Mouse (Mus musculus): ENCODE measurements around the gene Fam83g. TPM values are rescaled to one million over a fixed set of nuclear protein-coding genes. Genes with fewer than 3 reads are reported as not detected.

Gene Fam83g
- polyA plus RNA-seq, 1 experiment = not detected

DNA sequence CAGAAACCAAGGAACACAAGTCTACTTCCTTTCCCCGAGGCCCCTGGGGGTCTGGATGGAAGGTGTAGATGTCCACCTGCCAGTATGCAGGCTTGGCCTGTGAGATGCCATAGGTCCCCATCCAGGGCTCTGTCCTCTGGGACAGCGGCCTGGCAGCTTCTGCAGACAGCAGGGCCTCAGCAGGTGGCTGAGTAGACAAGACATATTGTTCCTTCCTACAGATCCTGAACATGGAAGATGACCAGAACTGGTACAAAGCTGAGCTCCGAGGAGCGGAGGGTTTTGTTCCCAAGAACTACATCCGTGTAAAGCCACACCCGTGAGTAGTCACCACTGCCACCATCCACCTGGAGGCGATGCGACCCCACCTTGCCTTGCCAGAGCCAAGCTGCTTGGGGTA lies 23.9 kb upstream of the Fam83g start:
- no peak overlapping the region for H3K4me3 ChIP-seq
- no peak overlapping the region for H3K4me2 ChIP-seq (ENCODE audit: low read depth)
- no peak overlapping the region for H3ac ChIP-seq (ENCODE audit: control insufficient read depth, insufficient read length)
- peaks cover 10% of the 10 kb centered on the region for H3K27me3 ChIP-seq (ENCODE audit: control insufficient read depth, insufficient read depth, insufficient read length)
- H3K36me3 ChIP-seq (ENCODE audit: control insufficient read depth, insufficient read depth) = no peaks in the 10 kb centered on the region
- no peaks in the 10 kb centered on the region for H3K79me2 ChIP-seq (ENCODE audit: control insufficient read depth, insufficient read depth)
- TF ChIP-seq E2F4 (IDR thresholded peaks at IDR 0.05; ENCODE audit: insufficient read depth) (no peak), POLR2A (IDR thresholded peaks at IDR 0.05; ENCODE audit: insufficient read length, low read depth) (no peak), CEBPB (IDR thresholded peaks at IDR 0.05; ENCODE audit: insufficient read depth, poor library complexity, severe bottlenecking) (no peak), MAX (IDR thresholded peaks at IDR 0.05; ENCODE audit: low read depth) (no peak), USF1 (IDR thresholded peaks at IDR 0.05; ENCODE audit: low read depth) (no peak), MYOG (IDR thresholded peaks at IDR 0.05; ENCODE audit: control insufficient read depth in 1 of 3, insufficient read depth in 1 of 3, insufficient read length in 2 of 3, low read depth in 2 of 3) (no peak), REST (IDR thresholded peaks at IDR 0.05; ENCODE audit: insufficient read depth, insufficient read length) (no peak), POLR2AphosphoS2 (IDR thresholded peaks at IDR 0.05; ENCODE audit: insufficient read length, low read depth) (no peak), TCF12 (IDR thresholded peaks at IDR 0.05; ENCODE audit: insufficient read depth, poor library complexity, severe bottlenecking) (no peak), TCF3 (IDR thresholded peaks at IDR 0.05; ENCODE audit: insufficient read length, low read depth) (no peak), MYOD1 (IDR thresholded peaks at IDR 0.05; ENCODE audit: control insufficient read depth in 1 of 3, insufficient read length in 2 of 3, low read depth in 2 of 3) (no peak), SRF (IDR thresholded peaks at IDR 0.05; ENCODE audit: control insufficient read depth, insufficient read length, low read depth) (no peak)

DNA sequence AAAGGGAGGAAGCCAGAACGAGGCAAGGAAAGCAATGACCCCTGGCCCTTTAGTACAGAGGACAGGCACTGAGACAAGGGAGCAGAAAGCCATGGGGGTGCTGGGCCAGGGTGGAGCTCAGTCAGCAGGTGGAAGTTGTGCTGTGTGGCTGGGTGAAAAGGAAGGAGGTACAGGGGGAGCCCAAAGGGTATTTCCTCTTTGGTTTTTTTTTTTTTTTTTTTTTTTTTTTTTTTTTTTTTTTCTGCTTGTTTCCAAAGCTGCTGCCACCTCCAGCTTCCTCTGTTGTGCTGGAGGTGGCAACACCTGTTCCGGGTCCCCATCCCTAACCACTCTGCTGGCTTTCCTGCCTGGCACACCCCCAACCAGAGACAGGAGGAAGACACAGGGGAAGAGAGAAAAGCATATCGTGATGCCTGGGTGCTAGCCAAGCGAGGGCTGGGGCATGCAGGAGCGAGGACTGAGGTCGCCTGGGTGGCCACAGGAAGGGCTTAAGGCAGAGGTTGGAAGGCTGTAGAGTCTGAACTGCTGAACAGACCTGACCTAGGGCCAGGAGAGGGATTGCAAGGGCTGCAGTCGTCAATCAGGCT lies 23.0 kb upstream of the Fam83g start:
- H3K4me3 ChIP-seq = no peak overlapping the region
- H3K4me2 ChIP-seq (ENCODE audit: low read depth) = no peak overlapping the region

GRCm38 (mm10) chr11:61662189-61662588 lies 21.7 kb upstream of the Fam83g start:
- Histone ChIP-seq H3ac (ENCODE audit: control insufficient read depth, insufficient read length) (no peak overlapping the region), H3K79me2 (ENCODE audit: control insufficient read depth, insufficient read depth) (no peaks in the 10 kb centered on the region), H3K36me3 (ENCODE audit: control insufficient read depth, insufficient read depth) (no peaks in the 10 kb centered on the region), H3K27me3 (ENCODE audit: control insufficient read depth, insufficient read depth, insufficient read length) (peaks cover 10% of the 10 kb centered on the region), H3K4me2 (ENCODE audit: low read depth) (no peak overlapping the region), H3K4me3 (no peak overlapping the region)
- TF ChIP-seq CEBPB (IDR thresholded peaks at IDR 0.05; ENCODE audit: insufficient read depth, poor library complexity, severe bottlenecking) = no peak
- no peak for TF ChIP-seq MAX (IDR thresholded peaks at IDR 0.05; ENCODE audit: low read depth)
- TF ChIP-seq TCF12 (IDR thresholded peaks at IDR 0.05; ENCODE audit: insufficient read depth, poor library complexity, severe bottlenecking) = no peak
- no peak for TF ChIP-seq SRF (IDR thresholded peaks at IDR 0.05; ENCODE audit: control insufficient read depth, insufficient read length, low read depth)
- TF ChIP-seq POLR2A (IDR thresholded peaks at IDR 0.05; ENCODE audit: insufficient read length, low read depth) = no peak
- no peak for TF ChIP-seq USF1 (IDR thresholded peaks at IDR 0.05; ENCODE audit: low read depth)
- TF ChIP-seq TCF3 (IDR thresholded peaks at IDR 0.05; ENCODE audit: insufficient read length, low read depth) = no peak
- TF ChIP-seq MYOG (IDR thresholded peaks at IDR 0.05; ENCODE audit: control insufficient read depth in 1 of 3, insufficient read depth in 1 of 3, insufficient read length in 2 of 3, low read depth in 2 of 3) = no peak
- no peak for TF ChIP-seq MYOD1 (IDR thresholded peaks at IDR 0.05; ENCODE audit: control insufficient read depth in 1 of 3, insufficient read length in 2 of 3, low read depth in 2 of 3)
- TF ChIP-seq REST (IDR thresholded peaks at IDR 0.05; ENCODE audit: insufficient read depth, insufficient read length) = no peak
- no peak for TF ChIP-seq E2F4 (IDR thresholded peaks at IDR 0.05; ENCODE audit: insufficient read depth)
- no peak for TF ChIP-seq POLR2AphosphoS2 (IDR thresholded peaks at IDR 0.05; ENCODE audit: insufficient read length, low read depth)

More for the DNA sequence above, 23.0 kb upstream of the Fam83g start:
- Histone ChIP-seq H3K79me2 (ENCODE audit: control insufficient read depth, insufficient read depth) (no peaks in the 10 kb centered on the region), H3ac (ENCODE audit: control insufficient read depth, insufficient read length) (no peak overlapping the region), H3K36me3 (ENCODE audit: control insufficient read depth, insufficient read depth) (no peaks in the 10 kb centered on the region), H3K27me3 (ENCODE audit: control insufficient read depth, insufficient read depth, insufficient read length) (peaks cover 10% of the 10 kb centered on the region)
- no peak for TF ChIP-seq POLR2A (IDR thresholded peaks at IDR 0.05; ENCODE audit: insufficient read length, low read depth)

DNA sequence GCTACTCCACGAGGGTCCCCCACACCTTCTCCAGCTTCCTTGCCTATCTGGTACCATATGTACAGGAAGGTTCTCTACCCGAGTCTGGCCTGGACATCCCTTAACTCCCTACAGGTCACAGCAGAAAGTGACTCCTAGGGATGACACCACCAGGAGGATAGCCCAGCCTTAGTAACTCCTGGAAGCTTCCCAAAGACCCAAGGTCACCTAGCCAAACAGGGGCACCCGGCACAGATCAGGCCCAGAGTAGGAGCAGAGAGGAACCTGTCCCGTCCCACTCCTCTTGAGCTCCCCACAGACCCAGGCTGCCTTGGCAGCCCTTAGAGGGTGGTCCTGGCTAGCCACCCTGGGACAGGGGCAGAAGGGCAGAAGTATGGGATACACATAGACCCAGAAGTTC lies 18.5 kb upstream of the Fam83g start:
- Histone ChIP-seq H3K79me2 (ENCODE audit: control insufficient read depth, insufficient read depth) (no peaks in the 10 kb centered on the region), H3ac (ENCODE audit: control insufficient read depth, insufficient read length) (no peak overlapping the region), H3K36me3 (ENCODE audit: control insufficient read depth, insufficient read depth) (no peaks in the 10 kb centered on the region), H3K4me3 (no peak overlapping the region), H3K4me2 (ENCODE audit: low read depth) (no peak overlapping the region), H3K27me3 (ENCODE audit: control insufficient read depth, insufficient read depth, insufficient read length) (peaks cover 10% of the 10 kb centered on the region)
- TF ChIP-seq POLR2A (IDR thresholded peaks at IDR 0.05; ENCODE audit: insufficient read length, low read depth) (no peak), E2F4 (IDR thresholded peaks at IDR 0.05; ENCODE audit: insufficient read depth) (no peak), REST (IDR thresholded peaks at IDR 0.05; ENCODE audit: insufficient read depth, insufficient read length) (no peak), POLR2AphosphoS2 (IDR thresholded peaks at IDR 0.05; ENCODE audit: insufficient read length, low read depth) (no peak), MYOG (IDR thresholded peaks at IDR 0.05; ENCODE audit: control insufficient read depth in 1 of 3, insufficient read depth in 1 of 3, insufficient read length in 2 of 3, low read depth in 2 of 3) (no peak), CEBPB (IDR thresholded peaks at IDR 0.05; ENCODE audit: insufficient read depth, poor library complexity, severe bottlenecking) (no peak), TCF3 (IDR thresholded peaks at IDR 0.05; ENCODE audit: insufficient read length, low read depth) (no peak), MYOD1 (IDR thresholded peaks at IDR 0.05; ENCODE audit: control insufficient read depth in 1 of 3, insufficient read length in 2 of 3, low read depth in 2 of 3) (no peak), TCF12 (IDR thresholded peaks at IDR 0.05; ENCODE audit: insufficient read depth, poor library complexity, severe bottlenecking) (no peak), SRF (IDR thresholded peaks at IDR 0.05; ENCODE audit: control insufficient read depth, insufficient read length, low read depth) (no peak), USF1 (IDR thresholded peaks at IDR 0.05; ENCODE audit: low read depth) (no peak), MAX (IDR thresholded peaks at IDR 0.05; ENCODE audit: low read depth) (no peak)

All from myocyte (in vitro differentiated cells).